Mouse (Mus musculus) liver, embryonic 14.5 days (tissue): ENCODE measurements around the gene Cd151. TPM values are rescaled to one million over a fixed set of nuclear protein-coding genes. Genes with fewer than 3 reads are reported as not detected.

Experiments
- ATAC-seq: fragments of 200-750 bp; cut with Nextera tagmentation; 2 replicates; pipeline ENCODE4 v1.8.0; 2017; ENCODE audit warnings: moderate number of reproducible peaks, mild to moderate bottlenecking, moderate library complexity; ENCODE audit not compliant: insufficient read depth
- DNase-seq, 3 experiments: peaks; one replicate each; pipeline ENCODE4 v3.0.0-alpha.2; 2012 to 2013; ENCODE audit warnings: low read depth in 3 of 3, low spot score in 3 of 3
- H3K27ac ChIP-seq: fragments of 300-500 bp; sonication (generic); 2 replicates; pipeline ENCODE4 v1.5.1; 2014; ENCODE audit warnings: moderate library complexity, mild to moderate bottlenecking, control low read depth, inconsistent platforms
- H3K27me3 ChIP-seq: fragments of 300-500 bp; sonication (generic); 2 replicates; pipeline ENCODE4 v1.6.1; 2014; ENCODE audit warnings: mild to moderate bottlenecking, low read length, moderate library complexity; ENCODE audit not compliant: control insufficient read depth, insufficient read depth
- H3K36me3 ChIP-seq: fragments of 300-500 bp; sonication (generic); replicated peaks from 2 replicates; pipeline ENCODE4 v1.6.1; 2014; ENCODE audit warnings: low read depth; ENCODE audit not compliant: control insufficient read depth, insufficient read depth
- H3K4me1 ChIP-seq, 2 experiments: fragments of 200-500 bp in 1 of 2; fragments of 300-500 bp in 1 of 2; sonication (generic) in 1 of 2; replicated peaks; 2 replicates each; pipeline ENCODE4 v1.6.1; 2012 to 2014; ENCODE audit warnings: antibody characterized with exemption in 1 of 2, inconsistent platforms in 1 of 2, low read length in 1 of 2; ENCODE audit not compliant: control insufficient read depth in 2 of 2, insufficient read depth in 2 of 2
- H3K4me2 ChIP-seq: fragments of 300-500 bp; sonication (generic); 2 replicates; pipeline ENCODE4 v1.6.1; 2014; ENCODE audit warnings: low read depth, mild to moderate bottlenecking, control low read depth, moderate library complexity
- H3K4me3 ChIP-seq, 2 experiments: fragments of 200-500 bp in 1 of 2; fragments of 300-500 bp in 1 of 2; sonication (generic) in 1 of 2; 2 replicates each; pipeline ENCODE4 v1.5.1; 2012 to 2014; ENCODE audit warnings: low read depth in 2 of 2, low read length in 2 of 2, mild to moderate bottlenecking in 2 of 2, control low read depth in 1 of 2, inconsistent platforms in 1 of 2, moderate library complexity in 1 of 2; ENCODE audit not compliant: insufficient read depth in 1 of 2
- H3K9ac ChIP-seq: fragments of 300-500 bp; sonication (generic); replicated peaks from 2 replicates; pipeline ENCODE4 v1.6.1; 2014; ENCODE audit warnings: mild to moderate bottlenecking, control low read depth, moderate library complexity
- H3K9me3 ChIP-seq: fragments of 300-500 bp; sonication (generic); 2 replicates; pipeline ENCODE4 v1.6.1; 2016; ENCODE audit warnings: low read length, mixed read lengths; ENCODE audit not compliant: control insufficient read depth
- CTCF ChIP-seq: IDR thresholded peaks from 2 replicates; pipeline ENCODE4 v1.5.1; 2016; ENCODE audit warnings: antibody characterized with exemption, low read depth, control low read depth
- EP300 ChIP-seq: IDR thresholded peaks from 2 replicates; pipeline ENCODE4 v1.6.1; 2016; ENCODE audit warnings: antibody characterized with exemption, low read depth
- WGBS: fragments of 180-500 bp; shearing (Covaris S2); extraction: QIAGEN DNeasy Blood & Tissue Kit; methylation state at CpG from one replicate; pipeline ENCODE4 v1.1.7; 2014; ENCODE audit not compliant: insufficient replicate concordance; 5-methylcytosine and 5-hydroxymethylcytosine counted together
- polyA plus RNA-seq, 2 experiments: library from polyadenylated mRNA; depleted of rRNA in 1 of 2; stranded (reverse) in 1 of 2; unstranded in 1 of 2; fragments of >200 nt; fragmentation: Nextera tagmentation in 1 of 2; extraction: Ambion mirVana in 1 of 2; gene quantifications; 2 replicates each; pipeline versions ENCODE4 v1.2.1 to v1.2.3; 2012 to 2014

The Cd151 gene
- polyA plus RNA-seq, 2 experiments = 13.8 to 20.0 TPM

GRCm38 (mm10) chr7:141518296-141518695, 51.1 kb downstream of the Cd151 start:
- H3K27ac ChIP-seq = no peak overlapping the region; the same call in 1 of the 2 replicates
- no peak overlapping the region for H3K4me3 ChIP-seq
- H3K9ac ChIP-seq = no peak overlapping the region
- TF ChIP-seq CTCF (no peak), EP300 (no peak)
- H3K9me3 ChIP-seq = no peaks in the 10 kb centered on the region
- no peak for ATAC-seq
- DNase-seq = no peak
- H3K4me2 ChIP-seq = no peak overlapping the region
- 85% methylated on average over 5 of the region's 5 CpGs for WGBS
- H3K4me1 ChIP-seq = peaks cover 3 to 27% of the 10 kb centered on the region in 2 experiments
- no peaks in the 10 kb centered on the region for H3K27me3 ChIP-seq
- H3K36me3 ChIP-seq = peaks cover 13% of the 10 kb centered on the region

GRCm38 (mm10) chr7:141518926-141519325, 51.7 kb downstream of the Cd151 start:
- Histone ChIP-seq H3K4me3 (no peak overlapping the region), H3K36me3 (peaks cover 14% of the 10 kb centered on the region), H3K27ac (no peak overlapping the region; the same call in 1 of the 2 replicates), H3K27me3 (no peaks in the 10 kb centered on the region), H3K9ac (no peak overlapping the region), H3K4me2 (no peak overlapping the region), H3K4me1 (peaks cover 3 to 27% of the 10 kb centered on the region in 2 experiments), H3K9me3 (no peaks in the 10 kb centered on the region)
- 13% methylated on average over 3 of the region's 3 CpGs for WGBS
- DNase-seq (no peak), ATAC-seq (peak; percentile 78)
- TF ChIP-seq CTCF (no peak), EP300 (no peak; the same call in 1 of the 2 replicates)

- WGBS = 59% methylated on average over 1 of the region's 1 CpGs
- Histone ChIP-seq H3K4me2 (no peak overlapping the region), H3K27me3 (no peaks in the 10 kb centered on the region), H3K27ac (no peak overlapping the region), H3K9ac (no peak overlapping the region), H3K36me3 (peaks cover 11% of the 10 kb centered on the region), H3K4me3 (no peak overlapping the region), H3K9me3 (no peaks in the 10 kb centered on the region), H3K4me1 (peaks cover 3 to 27% of the 10 kb centered on the region in 2 experiments)
- no peak for TF ChIP-seq CTCF
- no peak for TF ChIP-seq EP300
- no peak for ATAC-seq
- DNase-seq = no peak
These were observed 52.6 kb downstream of the Cd151 start for GRCm38 (mm10) chr7:141519795-141520194.

Other genes with a start within 250 kb of the Cd151 start
- gene Phrf1, start 238.6 kb upstream of the Cd151 start, polyA plus RNA-seq (2012; rRNA removed) = 10.4 and 14.1 TPM in 2 replicates
- gene Phrf1, start 238.6 kb upstream of the Cd151 start, polyA plus RNA-seq (2014; fragmentation: Nextera tagmentation; extraction: Ambion mirVana) = 25.7 and 28.3 TPM in 2 replicates
- gene Irf7, start 200.9 kb upstream of the Cd151 start, polyA plus RNA-seq (2012; rRNA removed) = 4.6 and 5.4 TPM in 2 replicates
- 4.8 and 5.1 TPM in 2 replicates for gene Irf7, start 200.9 kb upstream of the Cd151 start, polyA plus RNA-seq (2014; fragmentation: Nextera tagmentation; extraction: Ambion mirVana)
- 0.07 and 0.11 TPM in 2 replicates for gene Cdhr5, start 190.6 kb upstream of the Cd151 start, polyA plus RNA-seq (2012; rRNA removed)
- 0.24 and 0.27 TPM in 2 replicates for gene Cdhr5, start 190.6 kb upstream of the Cd151 start, polyA plus RNA-seq (2014; fragmentation: Nextera tagmentation; extraction: Ambion mirVana)
- 0.16 TPM in 1 of 2 replicates, not detected in the other for gene Sct, start 188.3 kb upstream of the Cd151 start, polyA plus RNA-seq (2012; rRNA removed)
- 0.22 and 0.30 TPM in 2 replicates for gene Sct, start 188.3 kb upstream of the Cd151 start, polyA plus RNA-seq (2014; fragmentation: Nextera tagmentation; extraction: Ambion mirVana)
- gene Drd4, start 175.4 kb upstream of the Cd151 start, polyA plus RNA-seq (2012; rRNA removed) = not detected in 2 replicates
- gene Drd4, start 175.4 kb upstream of the Cd151 start, polyA plus RNA-seq (2014; fragmentation: Nextera tagmentation; extraction: Ambion mirVana) = not detected in 2 replicates
- 6.9 and 7.8 TPM in 2 replicates for gene Deaf1, start 139.7 kb upstream of the Cd151 start, polyA plus RNA-seq (2012; rRNA removed)
- 11.1 and 13.6 TPM in 2 replicates for gene Deaf1, start 139.7 kb upstream of the Cd151 start, polyA plus RNA-seq (2014; fragmentation: Nextera tagmentation; extraction: Ambion mirVana)
- gene Tmem80, start 139.7 kb upstream of the Cd151 start, polyA plus RNA-seq (2012; rRNA removed) = 10.7 and 13.6 TPM in 2 replicates
- gene Tmem80, start 139.7 kb upstream of the Cd151 start, polyA plus RNA-seq (2014; fragmentation: Nextera tagmentation; extraction: Ambion mirVana) = 11.3 and 13.0 TPM in 2 replicates
- gene Eps8l2, start 128.5 kb upstream of the Cd151 start, polyA plus RNA-seq (2012; rRNA removed) = 7.9 and 8.3 TPM in 2 replicates
- gene Eps8l2, start 128.5 kb upstream of the Cd151 start, polyA plus RNA-seq (2014; fragmentation: Nextera tagmentation; extraction: Ambion mirVana) = 6.6 and 7.7 TPM in 2 replicates
- 212 and 266 TPM in 2 replicates for gene Taldo1, start 75.2 kb upstream of the Cd151 start, polyA plus RNA-seq (2012; rRNA removed)
- 427 and 428 TPM in 2 replicates for gene Taldo1, start 75.2 kb upstream of the Cd151 start, polyA plus RNA-seq (2014; fragmentation: Nextera tagmentation; extraction: Ambion mirVana)
- gene Gatd1, start 53.3 kb upstream of the Cd151 start, polyA plus RNA-seq (2012; rRNA removed) = 13.8 and 16.9 TPM in 2 replicates
- gene Gatd1, start 53.3 kb upstream of the Cd151 start, polyA plus RNA-seq (2014; fragmentation: Nextera tagmentation; extraction: Ambion mirVana) = 8.7 and 10.3 TPM in 2 replicates
- gene Cend1, start 37.9 kb upstream of the Cd151 start, polyA plus RNA-seq (2012; rRNA removed) = 0.09 TPM in 1 of 2 replicates, not detected in the other
- gene Cend1, start 37.9 kb upstream of the Cd151 start, polyA plus RNA-seq (2014; fragmentation: Nextera tagmentation; extraction: Ambion mirVana) = not detected in 2 replicates
- gene Slc25a22, start 29.5 kb upstream of the Cd151 start, polyA plus RNA-seq (2012; rRNA removed) = 19.6 and 23.8 TPM in 2 replicates
- 11.0 and 13.5 TPM in 2 replicates for gene Slc25a22, start 29.5 kb upstream of the Cd151 start, polyA plus RNA-seq (2014; fragmentation: Nextera tagmentation; extraction: Ambion mirVana)
- gene Pidd1, start 23.4 kb upstream of the Cd151 start, polyA plus RNA-seq (2012; rRNA removed) = 15.5 and 18.7 TPM in 2 replicates
- 6.1 and 9.4 TPM in 2 replicates for gene Pidd1, start 23.4 kb upstream of the Cd151 start, polyA plus RNA-seq (2014; fragmentation: Nextera tagmentation; extraction: Ambion mirVana)
- gene Rplp2, start 20.0 kb upstream of the Cd151 start, polyA plus RNA-seq (2012; rRNA removed) = 328 and 661 TPM in 2 replicates
- gene Rplp2, start 20.0 kb upstream of the Cd151 start, polyA plus RNA-seq (2014; fragmentation: Nextera tagmentation; extraction: Ambion mirVana) = 942 and 950 TPM in 2 replicates
- 6.7 TPM in 2 replicates for gene Pnpla2, start 12.2 kb upstream of the Cd151 start, polyA plus RNA-seq (2012; rRNA removed)
- 9.0 and 9.4 TPM in 2 replicates for gene Pnpla2, start 12.2 kb upstream of the Cd151 start, polyA plus RNA-seq (2014; fragmentation: Nextera tagmentation; extraction: Ambion mirVana)
- gene Cracr2b, start 6.3 kb upstream of the Cd151 start, polyA plus RNA-seq (2012; rRNA removed) = 1.3 and 2.6 TPM in 2 replicates
- gene Cracr2b, start 6.3 kb upstream of the Cd151 start, polyA plus RNA-seq (2014; fragmentation: Nextera tagmentation; extraction: Ambion mirVana) = 0.89 and 1.9 TPM in 2 replicates
- gene Polr2l, start 7.7 kb downstream of the Cd151 start, polyA plus RNA-seq (2012; rRNA removed) = 10.9 and 24.6 TPM in 2 replicates
- 52.4 and 54.7 TPM in 2 replicates for gene Polr2l, start 7.7 kb downstream of the Cd151 start, polyA plus RNA-seq (2014; fragmentation: Nextera tagmentation; extraction: Ambion mirVana)
- 32.1 and 37.4 TPM in 2 replicates for gene Tspan4, start 7.8 kb downstream of the Cd151 start, polyA plus RNA-seq (2012; rRNA removed)
- 42.1 and 43.0 TPM in 2 replicates for gene Tspan4, start 7.8 kb downstream of the Cd151 start, polyA plus RNA-seq (2014; fragmentation: Nextera tagmentation; extraction: Ambion mirVana)
- 6.3 and 12.1 TPM in 2 replicates for gene Chid1, start 72.5 kb downstream of the Cd151 start, polyA plus RNA-seq (2012; rRNA removed)
- gene Chid1, start 72.5 kb downstream of the Cd151 start, polyA plus RNA-seq (2014; fragmentation: Nextera tagmentation; extraction: Ambion mirVana) = 23.0 and 24.2 TPM in 2 replicates
- 19.8 and 21.0 TPM in 2 replicates for gene Ap2a2, start 94.8 kb downstream of the Cd151 start, polyA plus RNA-seq (2012; rRNA removed)
- 43.2 and 51.2 TPM in 2 replicates for gene Ap2a2, start 94.8 kb downstream of the Cd151 start, polyA plus RNA-seq (2014; fragmentation: Nextera tagmentation; extraction: Ambion mirVana)
- gene Muc6, start 187.9 kb downstream of the Cd151 start, polyA plus RNA-seq (2012; rRNA removed) = 1.7 and 2.1 TPM in 2 replicates
- 3.2 and 4.0 TPM in 2 replicates for gene Muc6, start 187.9 kb downstream of the Cd151 start, polyA plus RNA-seq (2014; fragmentation: Nextera tagmentation; extraction: Ambion mirVana)
- 0.12 and 0.17 TPM in 2 replicates for gene Muc2, start 222.9 kb downstream of the Cd151 start, polyA plus RNA-seq (2012; rRNA removed)
- 0.08 and 0.85 TPM in 2 replicates for gene Muc2, start 222.9 kb downstream of the Cd151 start, polyA plus RNA-seq (2014; fragmentation: Nextera tagmentation; extraction: Ambion mirVana)